Mouse (Mus musculus) megakaryocyte, embryonic 14.5 days (primary cell): ENCODE results near the gene Zfand3. TPM values are rescaled to one million over a fixed set of nuclear protein-coding genes. Genes with fewer than 3 reads are reported as not detected.

Experiments
- H3K27me3 ChIP-seq: replicated peaks from 2 replicates; pipeline ENCODE3; 2012; ENCODE audit warnings: inconsistent platforms
- H3K36me3 ChIP-seq: replicated peaks from 2 replicates; pipeline ENCODE3; 2012; ENCODE audit warnings: low read length, inconsistent platforms, mixed read lengths
- H3K4me1 ChIP-seq: 2 replicates; pipeline ENCODE4 v1.6.1; 2012; ENCODE audit warnings: inconsistent platforms
- H3K4me3 ChIP-seq: replicated peaks from 2 replicates; pipeline ENCODE3; 2012; ENCODE audit warnings: moderate library complexity, mild to moderate bottlenecking, inconsistent platforms
- H3K9me3 ChIP-seq: 2 replicates; pipeline ENCODE4 v1.6.1; 2012; ENCODE audit warnings: inconsistent platforms
- FLI1 ChIP-seq: IDR thresholded peaks from 2 replicates; pipeline ENCODE4 v1.6.1; 2012; ENCODE audit warnings: low read length, inconsistent platforms, mixed read lengths
- GATA1 ChIP-seq: IDR thresholded peaks from 3 replicates; pipeline ENCODE4 v1.6.1; 2012; ENCODE audit warnings: mixed read lengths, low read length, inconsistent platforms, borderline replicate concordance
- polyA plus RNA-seq: library from polyadenylated mRNA; stranded (reverse); fragments of >175 nt; gene quantifications from 2 replicates; pipeline ENCODE4 v1.2.3, GENCODE M21; 2012; ENCODE audit warnings: low replicate concordance; ENCODE audit not compliant: insufficient read depth

Gene Zfand3
- polyA plus RNA-seq, 1 experiment: 157 TPM

DNA sequence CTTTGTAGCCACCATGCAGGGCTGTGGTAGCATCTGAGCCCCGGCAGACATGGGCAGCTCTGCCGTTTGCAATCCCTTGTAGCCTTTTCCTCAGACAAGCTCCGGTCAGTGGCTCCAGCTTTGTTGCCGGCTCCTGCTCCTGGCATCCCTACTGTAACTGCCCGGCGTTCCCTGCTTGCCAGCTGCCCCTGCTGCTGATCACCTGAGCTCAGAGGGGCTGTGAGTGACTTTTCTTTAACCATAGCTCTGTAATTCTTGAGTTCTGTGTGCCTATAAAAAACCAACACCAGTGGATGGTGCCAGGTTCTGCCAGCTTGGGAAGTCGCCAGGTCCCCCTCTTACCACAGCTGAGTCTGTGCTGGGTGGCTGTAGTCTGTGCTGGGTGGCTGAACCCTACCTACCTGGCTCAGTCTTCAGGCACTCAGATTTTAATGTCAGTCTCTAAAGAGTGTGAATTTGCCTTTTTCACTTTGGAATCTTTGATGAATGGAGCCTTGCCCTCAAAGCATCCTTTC is 150.9 kb downstream of the Zfand3 start:
- Histone ChIP-seq H3K4me1 (peaks cover 50% of the 10 kb centered on the region), H3K36me3 (peaks cover 60% of the 10 kb centered on the region), H3K27me3 (no peaks in the 10 kb centered on the region), H3K9me3 (no peaks in the 10 kb centered on the region), H3K4me3 (no peak overlapping the region)
- TF ChIP-seq GATA1 (no peak), FLI1 (no peak)

DNA sequence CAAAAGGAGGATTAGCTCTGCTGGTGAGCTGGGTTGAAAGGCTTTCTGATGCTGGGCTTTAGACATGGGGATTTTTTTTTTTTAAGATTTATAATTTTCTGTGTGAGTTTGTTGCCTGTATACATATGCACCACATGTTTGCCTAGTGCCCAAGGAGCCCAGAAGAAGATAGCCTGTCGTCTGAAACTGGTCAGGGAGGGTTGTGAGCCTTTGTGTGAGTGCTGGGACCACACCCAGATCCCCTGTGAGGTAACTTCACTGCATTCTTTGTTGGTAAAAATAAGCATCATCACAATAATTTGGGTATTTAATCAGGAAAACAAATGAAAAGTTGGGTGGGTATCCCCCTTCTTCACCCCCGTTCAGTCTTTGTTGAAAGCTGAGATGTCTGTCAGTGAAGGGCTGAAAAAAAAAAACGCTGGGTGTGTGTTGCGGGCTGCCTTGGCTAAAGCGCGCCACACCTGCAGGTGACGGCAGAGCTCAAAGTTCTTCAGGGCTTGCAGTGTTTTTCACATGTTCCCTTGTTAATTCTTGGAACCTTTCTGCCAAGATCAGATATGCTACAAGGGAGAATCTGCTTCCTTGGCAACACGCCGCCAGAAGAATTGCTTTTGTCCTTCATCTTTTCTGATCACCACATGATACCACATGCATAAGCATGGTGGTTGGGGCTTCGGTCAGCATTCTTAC is 154.0 kb downstream of the Zfand3 start:
- H3K4me1 ChIP-seq: peaks cover 53% of the 10 kb centered on the region
- TF ChIP-seq GATA1 (no peak), FLI1 (no peak)
- no peak overlapping the region for H3K4me3 ChIP-seq
- no peaks in the 10 kb centered on the region for H3K9me3 ChIP-seq
- no peaks in the 10 kb centered on the region for H3K27me3 ChIP-seq
- peaks cover 43% of the 10 kb centered on the region for H3K36me3 ChIP-seq

DNA sequence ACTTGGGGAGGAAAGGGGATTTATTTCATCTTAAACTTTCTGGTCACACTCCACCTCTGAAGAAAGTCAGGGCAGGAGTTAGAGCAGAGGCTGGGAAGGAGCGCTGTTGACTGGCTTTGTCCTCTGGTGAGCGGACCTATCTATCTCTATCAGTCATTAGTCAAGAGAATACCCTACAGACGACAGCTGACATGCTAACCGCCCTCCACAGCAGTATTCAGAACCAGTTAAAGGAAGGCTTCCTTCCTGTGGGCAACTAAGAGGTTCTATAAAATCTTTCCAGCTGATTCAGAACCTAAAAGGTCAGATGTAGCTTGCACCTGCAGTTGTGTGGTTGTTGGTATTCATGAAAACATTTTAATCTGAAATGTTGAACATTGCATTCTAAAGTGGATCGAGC is 154.8 kb downstream of the Zfand3 start:
- Histone ChIP-seq H3K27me3 (no peaks in the 10 kb centered on the region), H3K9me3 (no peaks in the 10 kb centered on the region), H3K4me1 (peaks cover 57% of the 10 kb centered on the region), H3K4me3 (no peak overlapping the region), H3K36me3 (peaks cover 40% of the 10 kb centered on the region)
- TF ChIP-seq FLI1 (no peak), GATA1 (no peak)

DNA sequence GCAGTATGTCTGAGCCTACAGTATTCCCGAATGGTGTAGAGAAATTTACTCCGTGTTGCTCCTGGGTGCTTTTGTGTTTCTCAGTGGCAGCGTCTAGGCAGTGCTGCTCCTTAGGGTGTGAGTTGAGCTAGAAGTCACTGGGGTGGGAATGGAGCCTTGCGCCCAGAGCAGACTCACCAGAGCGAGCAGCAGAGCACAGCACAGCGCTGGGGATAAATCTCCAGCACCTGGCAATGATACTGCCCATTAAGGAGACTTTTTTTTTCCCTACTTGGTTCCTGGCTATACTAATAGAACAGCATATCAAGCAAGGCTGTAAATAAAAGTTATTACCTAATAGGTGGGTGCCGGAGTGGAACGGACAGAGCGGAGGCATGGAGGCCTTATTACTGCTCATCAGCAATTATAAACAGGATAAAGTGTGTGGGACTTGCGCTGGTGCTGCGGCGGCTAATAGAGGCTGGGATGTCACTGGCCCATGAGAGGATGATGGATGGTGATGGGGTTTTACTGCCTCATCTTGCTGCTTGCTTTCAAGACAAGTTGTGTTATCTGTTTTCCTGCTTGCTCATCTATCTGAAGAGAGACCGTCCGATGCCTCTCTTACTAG is 156.4 kb downstream of the Zfand3 start:
- TF ChIP-seq FLI1 (no peak), GATA1 (no peak)
- peaks cover 64% of the 10 kb centered on the region for H3K4me1 ChIP-seq
- H3K36me3 ChIP-seq: peaks cover 36% of the 10 kb centered on the region
- H3K9me3 ChIP-seq: no peaks in the 10 kb centered on the region
- no peaks in the 10 kb centered on the region for H3K27me3 ChIP-seq
- no peak overlapping the region for H3K4me3 ChIP-seq

DNA sequence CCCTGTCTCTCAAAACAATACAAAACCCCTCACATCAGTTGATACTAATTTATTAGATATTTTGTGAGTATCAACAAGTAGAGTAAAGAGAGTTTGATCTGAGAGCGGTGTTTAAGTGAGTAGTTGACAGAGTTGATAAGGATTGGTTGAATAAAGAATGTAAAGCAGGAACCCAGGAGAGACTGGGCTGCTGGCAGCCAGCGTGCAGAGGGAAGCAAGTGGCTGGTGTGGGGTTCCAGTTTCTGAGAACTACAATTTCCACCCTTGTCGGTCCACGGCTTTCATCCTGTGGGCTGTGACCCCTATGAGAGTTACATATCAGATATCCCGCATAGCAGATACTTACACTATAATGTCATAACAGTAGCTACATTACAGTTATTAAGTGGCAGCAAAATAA is 158.4 kb downstream of the Zfand3 start:
- Histone ChIP-seq H3K27me3 (no peaks in the 10 kb centered on the region), H3K36me3 (peaks cover 32% of the 10 kb centered on the region), H3K9me3 (peaks cover 2% of the 10 kb centered on the region), H3K4me1 (peaks cover 63% of the 10 kb centered on the region), H3K4me3 (no peak overlapping the region)
- TF ChIP-seq GATA1: no peak
- TF ChIP-seq FLI1: no peak

DNA sequence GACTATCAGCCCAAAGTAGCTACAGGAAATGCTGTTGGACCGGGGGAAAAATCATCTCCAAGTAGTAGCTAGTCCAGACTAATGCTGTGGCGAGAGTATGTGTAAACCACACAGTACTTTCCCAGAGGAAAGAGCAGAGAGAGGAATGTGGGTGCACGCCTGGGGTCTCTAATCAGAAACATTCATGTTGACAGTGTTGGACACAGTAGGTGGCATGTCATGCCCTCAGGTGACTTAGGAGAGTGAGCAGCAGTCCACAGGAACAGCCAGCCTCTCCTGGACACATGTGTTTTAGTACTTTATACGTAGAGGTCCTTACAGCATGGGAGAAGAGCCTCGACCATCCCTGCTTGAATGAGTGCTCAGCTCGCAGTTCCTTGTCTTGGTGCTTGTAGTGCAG is 159.3 kb downstream of the Zfand3 start:
- TF ChIP-seq GATA1 (no peak), FLI1 (no peak)
- Histone ChIP-seq H3K4me1 (peaks cover 55% of the 10 kb centered on the region), H3K27me3 (no peaks in the 10 kb centered on the region), H3K9me3 (peaks cover 5% of the 10 kb centered on the region), H3K4me3 (no peak overlapping the region), H3K36me3 (peaks cover 39% of the 10 kb centered on the region)

DNA sequence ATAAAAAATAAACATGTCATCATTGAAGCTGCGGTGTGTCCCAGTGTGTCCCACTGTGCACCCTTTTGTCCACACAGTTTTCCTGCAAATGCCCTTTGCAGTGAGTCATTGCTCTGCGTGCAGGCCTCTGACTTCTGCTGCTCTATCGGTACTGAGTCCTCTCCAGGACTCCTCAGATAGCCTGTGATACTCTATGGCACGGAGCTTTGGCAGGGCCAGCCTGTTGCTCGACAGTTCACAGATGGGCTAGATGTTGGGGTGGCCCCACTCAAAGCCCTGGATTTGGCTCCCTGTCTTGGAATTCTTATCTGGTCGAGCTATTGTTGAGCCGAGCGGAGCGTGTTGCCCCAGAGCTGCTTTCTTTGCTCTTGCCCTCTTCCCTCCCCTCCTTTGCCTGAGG is 160.3 kb downstream of the Zfand3 start:
- Histone ChIP-seq H3K9me3 (peaks cover 11% of the 10 kb centered on the region), H3K27me3 (no peaks in the 10 kb centered on the region), H3K36me3 (peaks cover 47% of the 10 kb centered on the region), H3K4me1 (peaks cover 47% of the 10 kb centered on the region), H3K4me3 (no peak overlapping the region)
- no peak for TF ChIP-seq FLI1

DNA sequence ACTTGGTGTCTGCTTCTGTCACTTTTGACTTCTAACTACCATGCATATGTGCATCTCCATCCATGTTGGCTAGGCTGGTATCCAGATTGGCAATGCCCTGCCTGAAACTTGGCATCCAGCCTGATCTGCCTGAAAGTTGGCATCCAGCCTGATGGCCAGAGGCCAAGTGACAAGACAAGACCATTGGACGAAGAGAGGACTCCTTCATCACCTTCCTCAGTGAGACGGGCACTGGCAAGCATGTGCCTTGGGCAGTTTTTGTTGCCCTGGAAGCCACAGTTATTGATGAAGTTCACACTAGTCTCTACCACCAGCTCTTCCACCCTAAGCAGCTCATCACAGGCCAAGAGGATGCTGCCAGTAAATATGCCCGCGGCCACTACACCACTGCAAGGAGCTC is 172.9 kb downstream of the Zfand3 start:
- Histone ChIP-seq H3K36me3 (peaks cover 21% of the 10 kb centered on the region), H3K9me3 (no peaks in the 10 kb centered on the region), H3K27me3 (no peaks in the 10 kb centered on the region), H3K4me1 (peaks cover 37% of the 10 kb centered on the region), H3K4me3 (no peak overlapping the region)
- TF ChIP-seq FLI1 (no peak), GATA1 (no peak)

DNA sequence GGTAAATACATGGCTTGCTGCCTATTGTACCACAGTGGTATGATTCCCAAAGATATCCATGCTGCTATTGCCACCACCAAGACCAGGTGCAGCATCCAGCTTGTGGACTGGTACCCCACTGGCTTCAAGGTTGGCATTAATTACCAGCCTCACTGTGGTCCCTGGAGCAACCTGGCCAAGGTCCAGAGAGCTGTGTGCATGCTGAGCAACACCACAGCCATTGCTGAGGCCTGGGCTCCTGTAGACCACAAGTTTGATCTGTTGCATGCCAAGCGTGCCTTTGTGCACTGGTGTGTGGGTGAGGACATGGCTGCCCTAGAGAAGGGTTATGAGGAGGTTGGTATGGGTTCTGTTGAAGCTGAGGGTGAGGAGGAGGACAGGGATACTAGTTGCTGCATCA is 173.9 kb downstream of the Zfand3 start:
- Histone ChIP-seq H3K4me1 (peaks cover 47% of the 10 kb centered on the region), H3K4me3 (no peak overlapping the region), H3K27me3 (no peaks in the 10 kb centered on the region), H3K9me3 (no peaks in the 10 kb centered on the region), H3K36me3 (peaks cover 29% of the 10 kb centered on the region)
- TF ChIP-seq GATA1 (no peak), FLI1 (no peak)

DNA sequence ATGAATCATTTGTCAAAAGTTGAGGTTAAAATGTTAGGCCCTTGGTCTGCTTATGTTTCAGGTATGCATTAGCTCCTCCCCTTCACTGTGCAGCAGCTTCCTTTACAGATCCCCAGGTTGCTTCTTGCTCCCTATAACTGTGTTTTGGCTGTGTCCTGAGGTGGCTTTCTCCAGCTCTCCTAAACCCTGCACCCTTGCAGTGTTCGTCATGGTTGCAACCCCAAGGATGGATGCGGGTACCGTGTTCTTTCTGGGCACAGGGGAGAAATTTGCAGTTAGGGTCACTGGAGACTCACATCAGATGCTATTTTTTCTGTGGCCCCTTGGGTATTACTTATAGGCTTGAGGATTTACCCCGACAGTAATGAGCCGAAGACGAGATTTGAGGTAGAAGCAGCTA is 175.7 kb downstream of the Zfand3 start:
- H3K4me1 ChIP-seq: peaks cover 58% of the 10 kb centered on the region
- no peak for TF ChIP-seq FLI1
- no peaks in the 10 kb centered on the region for H3K9me3 ChIP-seq
- H3K4me3 ChIP-seq: no peak overlapping the region
- no peaks in the 10 kb centered on the region for H3K27me3 ChIP-seq
- peaks cover 43% of the 10 kb centered on the region for H3K36me3 ChIP-seq
